1 mouse cellular context compared by ENCODE assay signal in the genomic region with DNA sequence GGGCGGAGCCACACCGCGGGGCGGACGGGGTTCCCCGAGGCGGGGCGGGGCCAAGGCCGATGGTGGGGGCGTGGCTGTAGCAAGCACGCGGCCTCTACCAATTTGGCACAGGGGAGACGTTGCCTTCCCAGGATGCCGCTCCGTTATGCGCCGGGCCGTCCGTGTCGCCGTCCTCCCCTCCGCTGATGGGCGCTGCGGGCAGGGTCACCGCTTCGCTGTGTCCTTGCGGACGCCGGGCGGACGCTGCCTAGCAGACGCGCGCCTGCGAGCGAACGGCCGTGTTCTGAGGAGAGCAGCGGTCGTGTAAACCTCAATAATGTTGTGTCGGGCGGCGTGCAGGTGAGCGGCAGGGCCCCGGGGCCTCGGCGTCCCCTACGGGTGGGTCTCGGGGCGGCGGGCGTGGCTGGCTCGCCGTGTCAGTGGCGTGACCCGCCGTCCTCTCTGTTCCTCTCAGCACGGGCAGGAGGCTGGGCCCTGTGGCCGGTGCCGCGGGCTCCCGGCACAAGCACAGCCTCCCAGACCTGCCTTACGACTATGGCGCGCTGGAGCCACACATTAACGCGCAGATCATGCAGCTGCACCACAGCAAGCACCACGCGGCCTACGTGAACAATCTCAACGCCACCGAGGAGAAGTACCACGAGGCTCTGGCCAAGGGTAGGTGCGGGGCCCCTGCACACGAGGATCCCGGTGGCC.
TF ChIP-seq lines count a peak whose summit lies in the region.

No protein-coding gene starts in this region.

TF ChIP-seq in C2C12, 6 proteins besides CTCF, POLR2A, EP300 and RAD21:
- no peak for TF ChIP-seq MAX (IDR thresholded peaks at IDR 0.05)
- no peak for TF ChIP-seq CEBPB (IDR thresholded peaks at IDR 0.05; ENCODE audit: low read depth)
- no peak for TF ChIP-seq MYOD1 (IDR thresholded peaks at IDR 0.05; ENCODE audit: control insufficient read depth, insufficient read length, low read depth)
- no peak for TF ChIP-seq USF1 (IDR thresholded peaks at IDR 0.05; ENCODE audit: low read depth)
- no peak for TF ChIP-seq FOSL1 (IDR thresholded peaks at IDR 0.05; ENCODE audit: insufficient read depth, low read length, poor library complexity, severe bottlenecking)
- TF ChIP-seq MYOG (IDR thresholded peaks at IDR 0.05; ENCODE audit: control insufficient read depth, extremely low read depth, insufficient read length): no peak
